ENCODE assay signal across 12 mouse cellular contexts in genomic region chr10:39628799-39629517, GRCm38 (mm10). TPM values are rescaled to one million over a fixed set of nuclear protein-coding genes. Genes with fewer than 3 reads are reported as not detected.
DNase-seq lines count a peak whose midpoint lies in the region; ATAC-seq lines count a peak whose summit lies in the region.
"Had no signal": no experiment of that assay in that cellular context is flagged by ENCODE, and none has a peak within 500 bp of the region (broad histone marks: within the 10 kb centered on the region; RNA-seq: fewer than 3 reads in every experiment).

No protein-coding gene starts in this region.

- H3K27ac ChIP-seq in heart, embryonic 13.5 days (replicated peaks), result peak overlapping the region; percentile 88
- peak overlapping the region; percentile 90 for H3K27ac ChIP-seq in lung, embryonic 15.5 days
- peak overlapping the region; percentile 68 for H3K27ac ChIP-seq in hindbrain, embryonic 14.5 days
- H3K27ac ChIP-seq in stomach, embryonic 15.5 days, result peak overlapping the region; percentile 90

- H3K4me1 ChIP-seq in heart, embryonic 13.5 days, result peaks cover 76% of the 10 kb centered on the region
- peaks cover 66% of the 10 kb centered on the region for H3K4me1 ChIP-seq in lung, embryonic 15.5 days
- H3K4me1 ChIP-seq in hindbrain, embryonic 14.5 days (replicated peaks; ENCODE audit: control insufficient read depth, insufficient read depth, low read length), result peaks cover 47% of the 10 kb centered on the region
- H3K4me1 ChIP-seq in stomach, embryonic 15.5 days, result peaks cover 49% of the 10 kb centered on the region

- no peak for DNase-seq in heart, postnatal 4 days
- no peak for DNase-seq in lung, adult 18-20 months
- no peak for DNase-seq in hindbrain, embryonic 14.5 days (ENCODE audit: low spot score)
- no peak for DNase-seq in left cerebral cortex, adult 9 months (ENCODE audit: low spot score in 2 of 2)
- DNase-seq: cerebellum, adult 9-11 months; left cerebral cortex, postnatal 4 days; liver, postnatal 0 days had no signal

- H3K36me3 ChIP-seq in heart, embryonic 13.5 days, result peaks cover 29% of the 10 kb centered on the region
- peaks cover 12% of the 10 kb centered on the region; the same call in 1 of the 2 replicates for H3K36me3 ChIP-seq in lung, embryonic 15.5 days
- no peaks in the 10 kb centered on the region for H3K36me3 ChIP-seq in hindbrain, embryonic 14.5 days (replicated peaks; ENCODE audit: control insufficient read depth, insufficient read depth)
- peaks cover 13% of the 10 kb centered on the region; the same call in 1 of the 2 replicates for H3K36me3 ChIP-seq in stomach, embryonic 15.5 days
- H3K36me3 ChIP-seq: embryonic facial prominence, embryonic 12.5 days had no signal

- no peak for ATAC-seq in heart, embryonic 13.5 days (ENCODE audit: extremely low read depth, insufficient number of reproducible peaks, low FRiP score, low TSS enrichment)
- ATAC-seq in lung, embryonic 15.5 days (ENCODE audit: borderline replicate concordance, extremely low read depth, low FRiP score, low TSS enrichment), result no peak
- ATAC-seq in hindbrain, embryonic 14.5 days (ENCODE audit: low FRiP score), result no peak
- no peak for ATAC-seq in stomach, embryonic 15.5 days (ENCODE audit: insufficient read depth, low FRiP score, low read depth)
- ATAC-seq: CD4-positive, CD25-positive, alpha-beta regulatory T cell, adult 4 months; liver, postnatal 0 days had no signal

- no peaks in the 10 kb centered on the region for H3K9me3 ChIP-seq in heart, embryonic 13.5 days
- no peaks in the 10 kb centered on the region for H3K9me3 ChIP-seq in lung, embryonic 15.5 days
- no peaks in the 10 kb centered on the region for H3K9me3 ChIP-seq in hindbrain, embryonic 14.5 days (ENCODE audit: control insufficient read depth, low read length)
- no peaks in the 10 kb centered on the region for H3K9me3 ChIP-seq in stomach, embryonic 15.5 days
- H3K9me3 ChIP-seq: embryonic facial prominence, embryonic 12.5 days had no signal

- H3K9ac ChIP-seq in heart, embryonic 13.5 days, result peak overlapping the region; percentile 8; the same call in 1 of the 2 replicates
- no peak overlapping the region for H3K9ac ChIP-seq in lung, embryonic 15.5 days
- 0 out of 2 replicates have a peak overlapping the region, but pooled peaks have one; percentile 3 for H3K9ac ChIP-seq in hindbrain, embryonic 14.5 days
- no peak overlapping the region for H3K9ac ChIP-seq in stomach, embryonic 15.5 days
- H3K9ac ChIP-seq: embryonic facial prominence, embryonic 12.5 days; liver, postnatal 0 days had no signal

- 38% methylated on average over 10 of the region's 10 CpGs for WGBS in heart, embryonic 13.5 days
- 29% methylated on average over 10 of the region's 10 CpGs for WGBS in lung, embryonic 15.5 days
- WGBS in hindbrain, embryonic 14.5 days, result 31% methylated on average over 10 of the region's 10 CpGs
- 39% methylated on average over 10 of the region's 10 CpGs for WGBS in stomach, embryonic 15.5 days

- H3K4me2 ChIP-seq in heart, embryonic 13.5 days, result peak overlapping the region; percentile 15; the same call in 1 of the 2 replicates
- H3K4me2 ChIP-seq in lung, embryonic 15.5 days, result no peak overlapping the region
- no peak overlapping the region for H3K4me2 ChIP-seq in hindbrain, embryonic 14.5 days (replicated peaks)
- no peak overlapping the region for H3K4me2 ChIP-seq in stomach, embryonic 15.5 days
- H3K4me2 ChIP-seq: embryonic facial prominence, embryonic 12.5 days had no signal

- H3K27me3 ChIP-seq in heart, embryonic 13.5 days (replicated peaks), result no peaks in the 10 kb centered on the region
- no peaks in the 10 kb centered on the region for H3K27me3 ChIP-seq in lung, embryonic 15.5 days
- no peaks in the 10 kb centered on the region for H3K27me3 ChIP-seq in hindbrain, embryonic 14.5 days (ENCODE audit: control insufficient read depth, insufficient read depth, low read length)
- no peaks in the 10 kb centered on the region for H3K27me3 ChIP-seq in stomach, embryonic 15.5 days (replicated peaks)
- H3K27me3 ChIP-seq: embryonic facial prominence, embryonic 12.5 days had no signal

- no peak overlapping the region for H3K4me3 ChIP-seq in heart, embryonic 13.5 days
- H3K4me3 ChIP-seq in lung, embryonic 15.5 days, result no peak overlapping the region
- H3K4me3 ChIP-seq in hindbrain, embryonic 14.5 days (replicated peaks; ENCODE audit: low read length), result no peak overlapping the region
- no peak overlapping the region for H3K4me3 ChIP-seq in stomach, embryonic 15.5 days (replicated peaks)
- H3K4me3 ChIP-seq: embryonic facial prominence, embryonic 12.5 days had no signal

RNA-seq across cellular contexts. Expression of gene Traf3ip2, which starts 16.2 kb away (rescaled TPM):
- polyA plus RNA-seq in heart, embryonic 13.5 days (2015; fragmentation: Nextera tagmentation; extraction: Ambion mirVana), result 10.1 and 10.3 TPM in 2 replicates
- total RNA-seq in heart, postnatal 4 days (2021), result 1 to 10 TPM; 7.1 to 7.3 TPM
- polyA plus RNA-seq in lung, embryonic 15.5 days (2015; fragmentation: Nextera tagmentation; extraction: Ambion mirVana), result 30.1 and 33.5 TPM in 2 replicates
- polyA plus RNA-seq in hindbrain, embryonic 14.5 days (2014; fragmentation: Nextera tagmentation; extraction: Ambion mirVana), result 8.3 and 10.1 TPM in 2 replicates
- polyA plus RNA-seq in stomach, embryonic 15.5 days (2015; fragmentation: Nextera tagmentation; extraction: Ambion mirVana), result 29.0 and 29.6 TPM in 2 replicates

Comparison
In these comparisons a context has a peak if more than half of its experiments do, and no peak if none do; other contexts are left out.
1. H3K9ac ChIP-seq: peak in heart, embryonic 13.5 days (single experiment) and hindbrain, embryonic 14.5 days (single experiment); none in lung, embryonic 15.5 days (single experiment) and stomach, embryonic 15.5 days (single experiment).
2. Peak in every context shown above with its lines, with median percentiles within 50 percentile points of each other: H3K27ac ChIP-seq.